Mouse (Mus musculus) testis, adult 10 weeks (tissue): Measurements from ENCODE around the gene Galnt5. TPM values are rescaled to one million over a fixed set of nuclear protein-coding genes. Genes with fewer than 3 reads are reported as not detected.

Experiments
- polyA plus RNA-seq: library from polyadenylated mRNA; stranded (reverse); fragments of 350-450 nt; fragmentation: Illumina TruSeq; extraction: RNeasy Lipid Tissue Mini Kit (QIAGEN cat#74804); gene quantifications from one replicate; pipeline ENCODE4 v1.2.3, GENCODE M21; 2014; ENCODE audit warnings: low read depth, low replicate concordance

Galnt5 gene
- not detected for polyA plus RNA-seq

DNA sequence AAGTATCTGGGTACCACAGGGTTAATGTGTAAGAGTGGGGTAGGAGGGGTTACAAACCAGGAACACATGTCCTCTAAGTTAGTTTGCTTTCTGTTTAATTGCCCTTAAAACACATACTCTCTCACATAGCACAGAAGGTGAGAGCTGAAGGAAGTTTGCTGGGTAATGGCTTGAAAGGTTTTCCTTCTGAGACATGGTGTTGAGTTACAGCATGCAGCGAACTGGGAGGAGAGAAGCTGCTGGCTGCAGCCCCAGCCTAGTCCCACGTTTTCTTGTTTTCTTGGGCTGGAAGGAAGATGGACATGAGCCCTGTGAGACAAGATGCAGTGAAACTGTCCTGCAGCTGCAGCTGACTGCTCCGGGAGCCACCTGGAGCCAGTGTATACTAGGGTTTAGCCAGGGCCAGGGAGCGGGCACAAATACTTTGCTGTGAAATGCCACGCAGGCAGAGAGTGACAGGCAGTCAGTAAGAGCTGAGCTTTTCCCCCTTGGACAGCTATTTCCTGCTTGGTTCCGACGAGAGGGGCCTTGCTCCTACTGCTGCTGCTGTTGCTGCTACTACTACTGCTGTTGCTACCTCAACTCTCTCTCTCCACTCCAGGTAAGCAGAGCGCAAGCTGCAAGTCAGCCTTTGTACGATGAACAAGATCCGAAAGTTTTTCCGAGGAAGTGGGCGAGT lies at the start of gene Galnt5:
TSS of gene Galnt5 (plus strand) at position 133 of the 679 bp plus-strand sequence.

DNA sequence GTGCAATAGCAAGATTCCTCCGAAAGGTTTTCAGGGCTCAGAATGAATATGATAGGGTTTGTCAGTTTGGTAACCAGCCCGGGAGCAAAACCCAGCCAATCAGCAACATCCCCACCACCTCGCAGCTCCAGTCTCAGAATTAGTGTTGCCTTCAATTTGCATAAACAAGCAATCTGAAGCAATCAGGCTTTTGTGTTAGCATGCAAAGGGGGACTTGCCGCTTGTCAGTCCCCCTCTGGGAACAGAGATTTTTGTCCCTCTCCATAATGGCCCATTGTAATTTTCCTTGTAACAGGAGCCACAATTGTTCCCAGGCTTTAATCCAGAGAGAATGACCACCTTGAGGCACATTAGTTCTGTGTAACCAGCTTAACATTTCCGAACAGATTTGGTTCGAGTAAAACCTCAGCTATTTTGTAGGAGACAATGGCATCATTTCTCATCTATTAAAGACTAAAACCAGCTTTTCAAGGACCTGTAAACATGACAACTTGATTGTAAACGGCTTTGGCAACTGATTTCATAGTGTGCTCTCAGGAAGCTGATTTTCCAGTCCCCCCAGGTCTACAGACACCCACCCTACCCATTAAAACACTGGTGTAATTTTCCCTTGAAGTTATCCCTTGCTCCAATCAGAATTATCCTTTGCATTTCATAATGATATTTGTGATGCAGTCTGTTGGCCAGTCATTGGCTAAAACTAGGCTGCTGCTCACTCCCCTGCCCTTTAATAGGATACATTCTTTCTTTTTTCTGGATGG lies 55.3 kb downstream of the Galnt5 start, which contains the start of gene Ermn:
TSS of gene Ermn (minus strand) at position 44 of the 761 bp plus-strand sequence.

Other genes with a start within 250 kb of the Galnt5 start
- gene Ermn, start 55.0 kb downstream of the Galnt5 start, polyA plus RNA-seq, result not detected
- 8.7 TPM for gene Cytip, start 197.6 kb downstream of the Galnt5 start, polyA plus RNA-seq